Mouse (Mus musculus) cerebellum, adult 2 months (tissue): ENCODE data around the gene Gzmm. TPM values are rescaled to one million over a fixed set of nuclear protein-coding genes. Genes with fewer than 3 reads are reported as not detected.

Experiments
- DNase-seq, 2 experiments: peaks; one replicate each; pipeline ENCODE4 v3.0.0; 2021
- H3K27ac ChIP-seq: fragments of 200-500 bp; 2 replicates; pipeline ENCODE4 v1.5.1; 2012; ENCODE audit warnings: low read length, control low read depth, inconsistent platforms; ENCODE audit not compliant: insufficient read depth
- H3K27me3 ChIP-seq: fragments of 200-500 bp; 2 replicates; pipeline ENCODE4 v1.6.1; 2012; ENCODE audit warnings: inconsistent platforms, mild to moderate bottlenecking, low read length, moderate library complexity; ENCODE audit not compliant: control insufficient read depth, insufficient read depth
- H3K4me1 ChIP-seq: fragments of 200-500 bp; 2 replicates; pipeline ENCODE4 v1.6.1; 2011; ENCODE audit warnings: low read length; ENCODE audit not compliant: control insufficient read depth, insufficient read depth
- H3K4me3 ChIP-seq: fragments of 200-500 bp; replicated peaks from 2 replicates; pipeline ENCODE3; 2011; ENCODE audit warnings: mild to moderate bottlenecking, low read depth, low read length, control low read depth; ENCODE audit not compliant: insufficient read depth
- CTCF ChIP-seq: fragments of 200-500 bp; IDR thresholded peaks from 2 replicates; pipeline ENCODE4 v1.5.1; 2011; ENCODE audit warnings: low read depth, mild to moderate bottlenecking, control low read depth, low read length, moderate library complexity, borderline replicate concordance; ENCODE audit not compliant: insufficient read depth
- POLR2A ChIP-seq: fragments of 200-500 bp; IDR thresholded peaks from 2 replicates; pipeline ENCODE4 v1.6.1; 2011; ENCODE audit warnings: low read length, control low read depth, borderline replicate concordance; ENCODE audit not compliant: insufficient read depth
- WGBS: fragments of 180-500 bp; shearing (Covaris S2); methylation state at CpG from one replicate; pipeline ENCODE4 v1.1.7; 2018; 5-methylcytosine and 5-hydroxymethylcytosine counted together
- polyA plus RNA-seq: library from polyadenylated mRNA; depleted of rRNA; stranded (reverse); fragments of >200 nt; gene quantifications from 2 replicates; pipeline ENCODE4 v1.2.3, GENCODE M21; 2012

Gene Gzmm
- polyA plus RNA-seq, 1 experiment = 2.3 TPM

- Histone ChIP-seq H3K27ac (no peak overlapping the region; the same call in 1 of the 2 replicates), H3K4me3 (no peak overlapping the region), H3K27me3 (no peaks in the 10 kb centered on the region), H3K4me1 (peaks cover 11% of the 10 kb centered on the region)
- peak; percentile 53 to 58 for DNase-seq
- TF ChIP-seq POLR2A (no peak), CTCF (no peak)
- WGBS = 16% methylated on average over 13 of the region's 13 CpGs
These were observed 40.6 kb downstream of the Gzmm start for GRCm38 (mm10) chr10:79729357-79729965.

GRCm38 (mm10) chr10:79732500-79732899, 43.7 kb downstream of the Gzmm start:
- 96% methylated on average over 1 of the region's 1 CpGs for WGBS
- DNase-seq = peak in 1 of 2 experiments; percentile 53

GRCm38 (mm10) chr10:79733847-79734246, 45.0 kb downstream of the Gzmm start:
- DNase-seq = no peak
- WGBS = 95% methylated on average over 15 of the region's 15 CpGs
- Histone ChIP-seq H3K27ac (no peak overlapping the region), H3K4me3 (no peak overlapping the region), H3K4me1 (peaks cover 7% of the 10 kb centered on the region), H3K27me3 (no peaks in the 10 kb centered on the region)
- no peak for TF ChIP-seq CTCF
- TF ChIP-seq POLR2A = no peak

More at GRCm38 (mm10) chr10:79732500-79732899, 43.7 kb downstream of the Gzmm start:
- H3K4me3 ChIP-seq = no peak overlapping the region
- no peak for TF ChIP-seq POLR2A
- TF ChIP-seq CTCF = peak; percentile 61
- peaks cover 14% of the 10 kb centered on the region for H3K4me1 ChIP-seq
- H3K27ac ChIP-seq = no peak overlapping the region
- H3K27me3 ChIP-seq = no peaks in the 10 kb centered on the region

GRCm38 (mm10) chr10:79735361-79735760, 46.5 kb downstream of the Gzmm start:
- Histone ChIP-seq H3K4me1 (peaks cover 3% of the 10 kb centered on the region; the same call in 1 of the 2 replicates), H3K4me3 (no peak overlapping the region), H3K27ac (no peak overlapping the region), H3K27me3 (no peaks in the 10 kb centered on the region)
- WGBS = 55% methylated on average over 46 of the region's 52 CpGs
- peak in 1 of 2 experiments; percentile 43 for DNase-seq
- no peak for TF ChIP-seq POLR2A
- no peak for TF ChIP-seq CTCF

GRCm38 (mm10) chr10:79736706-79737105, 47.9 kb downstream of the Gzmm start:
- Histone ChIP-seq H3K27me3 (no peaks in the 10 kb centered on the region), H3K4me3 (no peak overlapping the region), H3K27ac (no peak overlapping the region), H3K4me1 (peaks cover 3% of the 10 kb centered on the region; the same call in 1 of the 2 replicates)
- DNase-seq = peak; percentile 41 to 47
- WGBS = 46% methylated on average over 14 of the region's 14 CpGs
- TF ChIP-seq POLR2A (no peak), CTCF (no peak)

- DNase-seq = no peak
- TF ChIP-seq CTCF (peak; percentile 77), POLR2A (no peak)
- Histone ChIP-seq H3K27me3 (no peaks in the 10 kb centered on the region), H3K27ac (no peak overlapping the region), H3K4me3 (no peak overlapping the region), H3K4me1 (peaks cover 10% of the 10 kb centered on the region)
- 82% methylated on average over 10 of the region's 10 CpGs for WGBS
These were observed 49.4 kb downstream of the Gzmm start for GRCm38 (mm10) chr10:79738259-79738658.

GRCm38 (mm10) chr10:79739234-79739633, 50.4 kb downstream of the Gzmm start:
- no peak for DNase-seq
- Histone ChIP-seq H3K27me3 (no peaks in the 10 kb centered on the region), H3K27ac (no peak overlapping the region), H3K4me3 (no peak overlapping the region), H3K4me1 (peaks cover 19% of the 10 kb centered on the region)
- no peak for TF ChIP-seq POLR2A
- TF ChIP-seq CTCF = no peak
- WGBS = 94% methylated on average over 28 of the region's 28 CpGs

GRCm38 (mm10) chr10:79740863-79741262, 52.0 kb downstream of the Gzmm start:
- no peak for DNase-seq
- 54% methylated on average over 11 of the region's 11 CpGs for WGBS

More at GRCm38 (mm10) chr10:79740863-79741262, 52.0 kb downstream of the Gzmm start:
- Histone ChIP-seq H3K4me1 (peaks cover 29% of the 10 kb centered on the region), H3K27me3 (no peaks in the 10 kb centered on the region), H3K4me3 (no peak overlapping the region), H3K27ac (no peak overlapping the region)
- TF ChIP-seq CTCF = peak; percentile 24; the same call in 1 of the 2 replicates
- TF ChIP-seq POLR2A = no peak
